Mouse (Mus musculus) megakaryocyte, embryonic 14.5 days (primary cell): Measurements from ENCODE around the gene Srsf1.

Experiments
- FLI1 ChIP-seq: IDR thresholded peaks from 2 replicates; pipeline ENCODE4 v1.6.1; 2012; ENCODE audit warnings: low read length, inconsistent platforms, mixed read lengths
- GATA1 ChIP-seq: IDR thresholded peaks from 3 replicates; pipeline ENCODE4 v1.6.1; 2012; ENCODE audit warnings: mixed read lengths, low read length, inconsistent platforms, borderline replicate concordance

DNA sequence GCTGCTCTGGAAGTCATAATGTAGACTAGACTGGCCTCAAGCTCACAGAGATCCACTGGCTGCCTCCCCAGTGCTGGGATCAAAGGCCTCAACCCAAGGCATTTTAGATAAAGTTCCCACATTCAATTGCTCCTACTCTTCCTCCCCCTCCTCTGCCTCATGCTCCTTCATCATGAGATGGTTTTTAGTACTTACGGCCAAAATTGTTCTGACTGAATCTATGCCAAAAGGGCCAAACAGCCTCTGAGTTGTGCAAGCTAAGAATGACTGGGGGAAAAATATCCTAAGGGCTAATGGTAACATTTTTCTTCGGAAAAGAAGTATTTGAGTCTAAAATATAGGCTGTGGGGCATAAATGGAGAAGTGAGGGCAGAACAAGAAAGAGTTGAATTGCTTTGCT, 23.2 kb upstream of the Srsf1 start:
- TF ChIP-seq FLI1 = no peak
- no peak for TF ChIP-seq GATA1
